Mouse (Mus musculus) liver, adult 2 months (tissue): ENCODE results near the gene Hist1h1d.

ENCODE experiments used
- CTCF ChIP-seq: fragments of 200-500 bp; IDR thresholded peaks from 2 replicates; pipeline ENCODE4 v1.5.1; 2011; ENCODE audit warnings: low read depth, low read length, control low read depth
- POLR2A ChIP-seq: fragments of 200-500 bp; IDR thresholded peaks from 2 replicates; pipeline ENCODE4 v1.6.1; 2011; ENCODE audit warnings: low read length, control low read depth; ENCODE audit not compliant: insufficient read depth; ENCODE audit errors: extremely low read depth

DNA sequence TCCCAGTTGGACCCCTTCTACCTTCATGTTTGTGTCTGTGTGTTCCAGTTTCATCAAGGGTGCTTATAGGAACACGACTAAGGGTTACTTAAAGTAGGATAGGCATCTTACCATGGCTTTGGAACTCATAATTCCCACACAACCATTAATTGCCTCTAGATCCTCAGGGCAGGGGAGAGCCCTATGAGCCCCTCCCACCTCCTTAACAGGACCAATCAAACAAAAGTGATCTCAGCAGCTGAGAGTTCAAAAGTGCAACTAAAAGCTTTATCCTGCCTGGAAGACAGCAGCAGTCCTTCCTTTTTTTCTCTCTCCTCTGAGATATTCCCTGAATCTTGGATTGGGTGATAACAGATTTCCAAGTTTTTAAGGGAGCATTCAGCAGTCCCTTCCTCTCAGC is 42.9 kb upstream of the Hist1h1d start:
- TF ChIP-seq POLR2A (no peak), CTCF (no peak)
